Mouse (Mus musculus): Measurements from ENCODE around the gene Gm45713.
"Not testable (repeated sequence)": the region's sequence is repeated elsewhere in the genome, so short reads cannot be mapped to it uniquely, and the experiment has no call there.

The Gm45713 gene

DNA sequence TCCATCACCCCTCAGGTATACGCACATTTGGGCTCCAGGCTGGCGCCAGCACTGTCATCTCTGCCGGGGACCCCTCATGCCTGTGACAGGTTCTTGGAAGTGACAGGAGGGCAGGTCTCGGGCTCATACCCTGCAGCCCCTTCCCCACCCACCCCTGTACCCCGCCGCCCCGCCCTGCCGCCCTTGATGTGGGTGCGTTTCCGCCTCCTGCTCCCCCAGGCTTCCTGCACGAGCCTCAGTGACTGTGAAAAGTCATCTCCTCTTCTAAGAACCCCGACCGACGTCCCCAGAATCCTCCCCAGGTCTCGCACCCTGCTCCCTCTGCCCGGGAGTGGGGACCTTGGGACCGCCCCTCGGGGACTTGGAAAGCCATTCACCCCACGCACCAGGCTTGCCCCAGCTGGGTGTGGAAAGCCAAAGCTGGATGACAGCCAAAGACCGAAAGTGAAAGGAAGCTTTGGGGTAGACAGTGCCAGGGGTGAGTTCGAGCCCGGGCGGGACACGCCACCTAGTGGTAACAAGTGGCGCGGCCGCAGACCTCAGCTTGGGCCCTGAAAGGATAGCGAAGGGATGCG is at the start of gene Gm45713, which contains the start of gene Flt3l:
Gene Gm45713 (minus strand): TSS at position 239 of the 575 bp plus-strand sequence.
Gene Flt3l (minus strand): TSS at position 440 of the 575 bp plus-strand sequence.
- DNase-seq: peak; percentile 91 to 93

DNA sequence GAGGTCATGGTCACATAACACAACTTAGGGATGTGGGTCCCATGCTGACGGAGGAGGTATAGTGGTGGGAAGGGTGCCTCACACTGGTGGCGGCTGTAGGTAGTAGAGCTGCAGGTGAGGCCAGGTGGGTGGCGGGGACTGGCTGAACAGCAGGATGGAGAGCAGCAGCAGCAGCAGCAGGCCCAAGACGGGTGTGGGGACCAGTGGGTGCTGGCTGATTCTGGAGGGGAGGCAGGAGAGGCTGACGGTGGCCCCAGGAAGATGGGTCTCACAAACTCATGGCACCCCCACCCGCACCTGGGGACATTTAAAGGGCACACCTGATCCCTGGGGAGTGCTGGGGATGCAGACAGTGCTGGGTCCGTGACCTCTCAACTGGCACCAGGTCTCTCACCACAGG is 47.6 kb upstream of the Gm45713 start:
- no peak for DNase-seq

DNA sequence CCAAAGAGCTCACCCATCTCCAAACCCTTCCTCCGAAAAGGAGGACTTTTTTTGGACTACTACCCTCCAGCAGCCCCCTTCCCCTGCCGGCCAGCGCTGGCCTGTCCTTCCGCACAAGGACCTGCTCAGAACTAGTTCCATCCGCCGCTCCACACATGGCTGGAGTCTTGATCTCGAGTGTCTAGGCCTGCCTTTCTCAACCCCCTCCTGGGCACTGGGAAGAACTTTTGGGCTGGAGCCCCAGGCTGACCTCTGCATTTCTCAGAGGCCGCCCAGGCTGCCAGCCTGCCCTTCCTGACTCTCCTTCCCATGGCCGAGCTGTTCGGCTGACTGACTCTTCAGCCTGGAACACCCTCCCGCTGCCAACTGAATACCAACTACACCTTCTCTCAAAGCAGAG is 46.6 kb upstream of the Gm45713 start:
- DNase-seq: peak; percentile 22 to 39

DNA sequence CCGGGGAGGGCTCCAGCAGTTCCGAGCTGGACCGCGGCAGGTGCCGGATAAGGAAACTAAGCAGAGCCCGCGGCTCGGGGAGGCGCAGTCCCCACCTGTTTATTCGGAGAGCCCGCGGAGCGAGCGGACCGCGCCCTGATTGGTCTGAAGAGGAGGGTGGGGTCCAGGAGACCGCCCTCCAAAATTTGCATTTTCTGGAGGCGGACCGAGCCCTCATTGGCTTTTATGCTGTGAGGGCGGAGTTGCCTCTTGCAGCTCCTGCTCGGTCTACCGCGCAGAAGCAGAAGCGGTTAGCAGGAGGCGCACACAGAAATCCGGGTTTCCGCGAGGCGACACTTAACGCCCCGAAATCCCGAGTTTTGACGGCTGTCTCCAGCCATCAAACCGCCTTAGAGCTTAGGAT is 46.2 kb upstream of the Gm45713 start:
- peak; percentile 92 to 93 for DNase-seq

DNA sequence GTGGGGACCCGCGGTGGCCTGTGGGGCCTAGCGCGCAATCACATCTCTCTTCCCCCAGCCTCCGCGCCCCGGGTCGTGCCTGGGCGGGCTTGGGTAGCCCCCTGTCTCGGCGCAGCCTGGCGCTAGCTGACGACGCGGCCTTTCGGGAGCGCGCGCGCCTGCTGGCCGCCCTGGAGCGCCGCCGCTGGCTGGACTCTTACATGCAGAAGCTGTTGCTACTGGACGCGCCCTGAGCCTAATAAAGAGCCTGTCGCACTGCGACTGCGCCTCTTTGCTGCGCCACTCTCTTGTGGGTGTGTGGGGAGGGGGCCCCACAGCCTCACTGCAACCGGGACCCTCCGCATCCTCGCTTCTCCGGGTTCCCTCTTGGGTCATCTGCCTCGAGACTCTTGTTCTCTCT is 45.5 kb upstream of the Gm45713 start:
- no peak for DNase-seq

DNA sequence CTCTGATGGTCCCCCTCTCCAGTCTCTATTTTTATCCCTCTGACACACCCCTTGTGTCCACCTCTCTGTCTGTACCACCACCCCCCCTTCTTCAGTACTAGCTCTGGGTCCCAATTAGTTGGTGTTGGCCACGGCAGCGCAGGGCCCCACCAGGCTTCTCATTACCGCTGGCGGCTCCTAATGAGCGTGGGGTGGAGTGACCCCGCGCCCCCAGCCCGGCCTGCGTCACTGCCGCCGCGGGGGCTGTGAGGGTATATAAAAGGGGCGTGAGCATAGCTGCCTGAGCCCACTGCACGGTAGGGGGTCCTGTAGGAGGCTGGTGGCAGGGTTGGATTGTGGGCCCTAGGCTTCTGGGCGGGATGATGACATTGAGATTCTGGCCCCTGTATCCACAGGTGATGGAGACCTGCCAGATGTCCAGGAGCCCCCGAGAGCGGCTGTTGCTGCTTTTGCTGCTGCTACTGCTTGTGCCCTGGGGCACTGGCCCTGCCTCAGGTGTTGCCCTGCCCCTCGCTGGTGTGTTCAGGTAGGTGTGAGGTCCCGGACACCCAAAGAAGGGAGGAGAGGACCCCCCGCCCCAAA is 45.0 kb upstream of the Gm45713 start, which contains the start of gene Pth2:
Gene Pth2 (plus strand): TSS at position 100 of the 582 bp plus-strand sequence.
- no peak for DNase-seq

DNA sequence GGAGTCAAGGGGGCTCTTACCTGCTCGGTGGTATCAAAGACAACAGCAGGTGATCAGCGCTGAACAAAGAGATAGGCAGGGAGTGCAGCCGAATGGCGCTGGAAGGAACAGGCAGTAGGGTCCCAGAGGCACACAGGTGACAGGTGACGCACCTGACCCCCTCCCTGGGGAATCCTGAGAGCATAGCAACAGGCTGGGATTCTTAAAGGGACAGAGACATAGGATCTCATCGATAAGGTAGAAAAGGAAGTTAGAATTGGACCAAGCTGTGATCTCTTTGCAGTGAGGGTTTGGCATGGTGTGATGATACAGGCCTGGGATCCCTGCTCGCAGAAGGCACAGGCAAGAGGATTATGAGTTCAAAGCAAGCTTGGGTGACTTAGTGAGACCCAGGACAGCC is 43.4 kb upstream of the Gm45713 start, which contains the start of gene Gfy:
Gene Gfy (minus strand): TSS at position 101 of the 400 bp plus-strand sequence.
- no peak for DNase-seq

DNA sequence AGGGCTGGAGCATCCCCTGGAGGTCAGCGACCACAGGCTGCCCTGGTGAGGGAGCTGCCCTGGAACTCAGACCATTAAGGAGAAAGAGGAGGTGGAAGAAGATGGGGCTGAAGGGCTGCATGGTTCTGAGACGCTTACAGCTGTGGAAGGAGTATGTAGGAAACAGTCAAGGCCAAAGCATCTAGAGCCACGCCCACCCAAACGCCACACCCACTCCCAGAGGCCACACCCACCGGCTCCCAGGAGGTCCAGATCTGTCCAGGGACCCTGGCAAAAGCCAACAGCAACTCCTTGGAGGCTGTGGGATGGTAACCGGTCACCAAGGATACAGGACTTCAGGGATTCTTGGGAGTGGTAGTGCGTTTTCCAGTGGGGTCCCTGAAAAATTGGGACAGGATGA is 42.5 kb upstream of the Gm45713 start:
- no peak for DNase-seq

DNA sequence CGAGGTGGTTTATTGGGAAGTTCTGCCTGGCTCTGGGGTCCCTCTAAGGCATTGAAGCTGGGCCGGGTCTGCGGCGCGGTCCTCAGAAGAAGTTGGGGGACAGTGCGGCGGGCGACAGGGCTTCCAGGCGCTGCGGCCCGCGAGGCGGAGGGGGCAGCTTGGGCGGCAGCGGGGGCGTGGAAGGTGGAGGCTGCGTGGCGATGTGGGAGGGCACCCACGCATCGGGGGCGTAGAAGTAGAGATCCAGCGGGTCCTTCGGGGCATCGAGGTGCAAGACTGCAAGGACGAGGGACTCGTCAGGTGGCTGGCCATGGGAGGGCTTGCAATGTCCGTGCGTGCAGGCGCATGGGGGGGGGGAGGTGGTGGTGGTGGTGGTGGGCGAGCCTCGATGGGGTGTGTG is 40.3 kb upstream of the Gm45713 start:
- DNase-seq: no peak

DNA sequence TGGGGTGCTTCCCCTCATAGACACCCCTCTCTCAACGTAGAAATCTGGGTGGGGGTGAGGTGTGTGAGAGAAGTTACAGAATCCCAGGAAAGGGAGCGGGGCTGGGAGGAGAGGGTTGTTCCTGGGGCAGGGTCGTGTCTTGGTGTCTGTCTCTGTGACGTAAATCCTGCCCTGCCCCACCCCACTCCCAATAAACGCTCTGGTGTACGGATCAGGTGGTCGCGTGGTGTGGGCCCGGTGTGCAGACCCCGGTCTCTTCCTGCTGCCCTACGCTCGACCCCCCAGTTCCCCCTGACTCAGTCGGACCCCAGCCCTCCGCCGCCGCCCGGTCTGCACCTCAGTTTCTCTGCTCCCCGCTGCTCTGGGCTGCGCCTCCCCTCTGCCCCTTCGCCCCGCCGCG is 39.9 kb upstream of the Gm45713 start:
- DNase-seq: no peak

DNA sequence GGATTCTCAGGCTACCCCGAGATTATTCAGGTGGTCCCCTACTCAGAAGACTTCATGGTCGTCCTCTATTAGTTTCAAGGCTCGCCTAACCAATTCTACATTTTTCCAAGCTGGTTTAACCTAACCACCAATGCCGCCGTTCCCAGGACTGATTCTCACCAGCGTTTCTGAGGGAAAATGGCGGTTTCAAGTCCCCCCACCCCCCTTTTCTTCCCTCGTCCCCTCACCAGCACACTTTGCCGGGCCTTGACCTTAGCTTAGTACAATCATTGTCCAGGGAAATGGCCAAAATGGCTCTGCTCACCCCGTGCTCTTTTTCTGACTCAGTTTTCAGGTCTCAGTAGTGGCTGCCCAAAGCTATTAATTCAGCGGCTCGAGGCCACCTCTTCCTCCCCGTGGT is 39.4 kb upstream of the Gm45713 start:
- DNase-seq: no peak

DNA sequence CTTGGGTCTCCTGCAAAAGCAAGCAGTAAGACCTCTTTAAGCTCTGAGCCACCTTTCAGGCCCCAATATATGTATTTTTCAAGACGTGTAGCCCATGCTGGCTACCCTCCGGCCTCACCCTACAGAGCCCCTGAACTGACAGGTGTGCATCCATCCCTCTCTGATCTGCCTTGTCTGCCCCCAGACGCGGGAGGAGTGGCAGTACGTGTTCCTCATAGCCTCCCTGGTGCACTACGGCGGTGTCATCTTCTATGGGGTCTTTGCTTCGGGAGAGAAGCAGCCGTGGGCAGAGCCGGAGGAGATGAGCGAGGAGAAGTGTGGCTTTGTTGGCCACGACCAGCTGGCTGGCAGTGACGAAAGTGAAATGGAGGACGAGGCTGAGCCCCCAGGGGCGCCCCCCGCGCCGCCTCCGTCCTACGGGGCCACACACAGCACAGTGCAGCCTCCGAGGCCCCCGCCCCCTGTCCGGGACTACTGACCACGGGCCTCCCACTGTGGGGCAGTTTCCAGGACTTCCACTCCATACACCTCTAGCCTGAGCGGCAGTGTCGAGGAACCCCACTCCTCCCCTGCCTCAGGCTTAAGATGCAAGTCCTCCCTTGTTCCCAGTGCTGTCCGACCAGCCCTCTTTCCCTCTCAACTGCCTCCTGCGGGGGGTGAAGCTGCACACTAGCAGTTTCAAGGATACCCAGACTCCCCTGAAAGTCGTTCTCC is 38.7 kb upstream of the Gm45713 start:
- no peak for DNase-seq

DNA sequence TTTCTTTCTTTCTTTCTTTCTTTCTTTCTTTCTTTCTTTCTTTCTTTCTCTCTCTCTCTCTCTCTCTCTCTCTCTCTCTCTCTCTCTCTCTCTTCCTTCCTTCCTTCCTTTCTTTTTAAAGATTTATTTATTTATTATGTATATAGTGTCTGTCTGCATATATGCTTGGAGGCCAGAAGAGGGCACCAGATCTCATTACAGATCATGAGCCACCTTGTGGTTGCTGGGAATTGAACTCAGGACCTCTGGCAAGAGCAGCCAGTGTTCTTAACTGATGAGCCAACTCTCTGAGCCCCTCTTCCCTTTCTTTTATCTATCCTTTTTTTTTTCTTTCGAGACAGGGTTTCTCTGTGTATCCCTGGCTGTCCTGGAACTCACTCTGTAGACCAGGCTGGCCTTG is 37.7 kb upstream of the Gm45713 start:
- not testable (repeated sequence) for DNase-seq

DNA sequence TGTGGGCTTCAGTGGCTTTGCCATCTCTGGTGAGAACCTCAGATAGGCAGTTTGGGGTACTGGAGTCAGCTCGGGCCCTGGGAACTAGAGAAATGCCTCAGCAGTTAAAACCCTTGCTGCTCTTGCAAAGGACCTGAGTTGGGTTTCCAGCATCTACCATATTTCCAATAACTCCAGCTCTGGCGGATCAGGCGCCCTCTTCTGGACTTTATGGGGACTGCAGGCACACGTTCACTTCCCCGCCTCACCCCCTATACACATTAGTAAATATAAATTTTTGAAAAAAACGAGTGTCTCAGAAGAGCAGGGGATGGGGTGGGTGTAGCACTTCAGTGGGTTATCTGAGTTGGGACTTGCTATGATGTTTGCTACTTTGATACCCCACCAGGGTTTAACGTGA is 36.9 kb upstream of the Gm45713 start:
- no peak for DNase-seq

DNA sequence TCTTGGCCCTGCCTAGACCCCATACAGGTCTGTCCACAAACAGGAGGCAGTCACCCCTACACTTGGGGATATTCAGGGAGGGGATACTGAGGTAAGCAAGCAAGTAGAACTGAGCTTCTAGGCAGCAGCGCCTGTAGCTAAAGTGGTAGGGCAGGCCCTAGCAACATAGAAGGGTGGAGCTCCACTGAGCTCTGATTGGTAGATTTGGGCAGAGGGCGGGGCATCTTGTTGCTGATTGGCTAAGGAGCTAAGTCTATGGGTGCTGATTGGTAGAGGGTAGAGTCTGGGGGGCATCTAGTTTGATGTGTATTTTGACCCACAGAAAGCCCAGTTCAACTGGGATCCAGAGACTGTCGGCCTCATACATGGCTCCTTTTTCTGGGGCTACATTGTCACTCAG is 33.5 kb upstream of the Gm45713 start:
- DNase-seq: no peak

DNA sequence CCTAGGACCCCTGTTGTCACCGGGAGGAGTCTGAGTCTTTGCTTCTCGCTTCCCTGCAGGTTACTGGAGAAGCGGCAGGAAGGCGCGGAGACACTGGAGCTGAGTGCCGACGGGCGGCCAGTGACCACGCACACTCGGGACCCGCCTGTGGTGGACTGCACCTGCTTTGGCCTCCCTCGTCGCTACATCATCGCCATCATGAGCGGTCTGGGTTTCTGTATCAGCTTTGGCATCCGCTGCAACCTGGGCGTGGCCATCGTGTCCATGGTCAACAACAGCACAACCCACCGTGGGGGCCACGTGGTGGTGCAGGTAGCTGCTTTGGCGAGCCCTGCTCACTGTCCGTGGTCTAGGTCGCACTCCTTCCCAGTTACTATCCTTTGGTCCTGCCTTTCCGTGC is 32.6 kb upstream of the Gm45713 start:
- no peak for DNase-seq

DNA sequence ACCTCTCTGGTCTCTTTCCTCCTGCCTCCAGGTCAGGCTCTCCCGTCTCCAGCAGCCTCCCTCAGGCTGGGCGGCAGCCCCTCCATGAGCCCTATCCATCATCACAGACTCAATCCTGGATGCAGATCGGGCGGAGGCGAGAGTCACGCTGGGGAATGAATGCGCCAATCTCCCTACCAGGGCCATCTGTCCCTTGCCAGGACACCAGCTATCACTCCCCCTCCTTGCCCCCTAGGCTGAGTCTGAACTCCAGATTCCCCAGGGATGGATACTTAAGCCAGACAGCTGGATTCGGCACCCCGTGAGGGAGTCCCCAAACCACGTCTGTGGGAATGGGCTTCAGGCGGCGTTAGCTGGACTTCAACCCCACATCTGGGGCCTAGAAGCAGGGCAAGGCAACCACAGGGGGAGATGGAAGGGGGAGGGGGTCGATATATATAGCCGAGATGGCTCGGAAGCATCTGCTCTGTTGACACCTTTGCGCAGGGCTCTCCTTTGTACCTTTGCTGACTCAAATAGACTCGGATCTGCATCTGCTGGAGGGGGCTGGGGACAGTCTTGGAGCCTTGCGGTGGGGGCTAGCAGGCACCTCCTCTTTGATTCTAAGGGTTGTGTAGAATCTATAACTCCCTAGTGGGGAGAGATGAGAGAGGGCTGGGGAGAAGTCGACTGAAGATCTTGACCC is 31.9 kb upstream of the Gm45713 start:
- no peak for DNase-seq

DNA sequence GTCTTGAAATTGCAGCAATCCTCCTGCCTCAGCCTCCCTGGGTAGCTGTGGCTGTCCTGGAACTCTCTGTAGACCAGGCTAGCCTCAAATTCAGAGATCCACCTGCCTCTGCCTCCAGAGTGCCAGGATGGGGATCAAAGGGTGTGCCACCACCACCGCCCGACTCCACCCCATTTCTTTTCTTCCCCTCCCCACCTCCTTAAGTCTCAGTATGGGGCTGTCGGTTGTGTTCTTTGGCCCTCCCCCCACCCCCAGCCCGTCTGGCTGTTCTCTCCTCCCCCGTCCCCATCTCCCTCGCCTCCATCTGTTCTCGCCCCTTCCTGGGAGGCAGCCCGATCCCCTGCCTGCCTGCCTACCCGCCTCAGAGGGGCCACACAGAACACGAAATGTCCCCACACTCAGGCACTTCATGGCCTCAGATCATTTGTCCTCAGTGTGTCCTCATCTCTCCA is 30.9 kb upstream of the Gm45713 start:
- no peak for DNase-seq

DNA sequence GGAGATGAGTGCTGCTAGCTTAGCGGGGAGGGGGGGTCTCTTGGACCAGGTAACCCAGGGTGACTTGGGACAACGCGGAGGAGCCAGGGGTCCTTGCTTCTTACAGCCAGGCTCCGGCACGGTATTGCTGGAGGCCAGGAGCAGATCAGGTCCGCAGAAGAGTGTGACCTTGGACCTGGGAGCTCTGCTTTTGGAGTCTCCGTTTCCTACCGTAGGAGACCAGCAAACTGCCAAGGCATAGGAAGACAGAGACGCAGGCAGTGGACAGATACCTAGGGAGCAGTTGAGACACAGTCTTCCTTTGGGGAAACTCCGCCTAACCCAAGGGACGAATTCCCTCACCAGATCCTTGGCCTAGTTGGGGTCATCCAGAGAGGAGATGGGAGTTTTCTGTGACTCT is 29.7 kb upstream of the Gm45713 start:
- no peak for DNase-seq

DNA sequence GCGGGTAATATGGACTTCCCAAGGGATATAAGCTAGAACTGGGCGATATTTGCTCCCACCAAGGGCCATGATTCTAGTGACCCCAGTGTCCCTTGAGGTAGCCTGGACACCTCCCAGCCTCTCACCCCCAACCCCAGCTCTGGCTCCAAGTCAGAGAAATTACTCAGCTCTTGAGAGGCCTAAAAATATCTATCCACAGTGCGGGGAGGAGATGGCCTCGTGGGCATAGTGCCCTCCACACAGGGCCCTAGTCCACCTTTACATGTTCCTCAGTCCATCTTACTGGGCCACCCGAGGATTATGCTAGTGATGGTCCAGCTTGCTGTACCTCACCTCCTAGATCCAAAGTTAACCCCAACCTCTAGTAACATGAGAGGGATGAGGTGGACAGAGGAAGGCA is 28.8 kb upstream of the Gm45713 start:
- DNase-seq: no peak

DNA sequence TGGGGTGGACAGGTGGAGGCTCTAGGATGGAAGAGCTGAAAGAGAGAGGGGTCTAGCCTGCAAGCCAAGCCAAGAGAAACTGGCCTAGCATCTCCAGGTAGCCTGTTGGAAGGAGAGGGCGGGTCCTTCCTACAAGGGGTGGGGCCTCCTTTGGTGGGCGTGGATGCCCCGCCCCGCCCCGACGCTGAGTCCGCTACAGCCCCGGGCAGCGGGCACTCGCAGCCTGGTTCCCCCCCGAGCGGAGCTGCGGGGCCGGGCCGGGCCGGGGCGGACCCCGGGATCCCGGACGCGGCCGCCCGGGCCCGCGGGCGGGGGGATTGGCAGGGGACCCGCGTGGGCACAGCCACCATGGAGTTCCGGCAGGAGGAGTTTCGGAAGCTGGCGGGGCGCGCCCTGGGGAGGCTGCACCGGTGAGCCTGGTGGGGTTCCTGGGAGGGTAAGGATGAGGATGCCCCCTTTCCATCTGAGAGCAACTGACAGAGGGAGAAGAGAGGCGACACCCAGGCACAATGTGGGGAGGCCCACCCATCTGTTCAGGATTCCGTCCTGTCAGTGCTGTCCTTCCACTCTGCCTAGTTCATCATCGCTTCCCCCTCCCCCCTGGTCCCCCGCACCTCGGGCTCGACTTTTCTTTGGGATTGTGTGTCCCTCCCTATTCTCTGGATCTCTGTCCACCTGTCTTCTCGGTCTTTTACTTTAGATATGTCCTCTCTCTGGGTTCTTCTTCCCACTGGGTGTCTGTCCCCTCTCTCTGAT is 27.9 kb upstream of the Gm45713 start, which contains the start of gene Slc17a7:
Gene Slc17a7 (plus strand): TSS at position 215 of the 756 bp plus-strand sequence.
- peak in 1 of 2 experiments; percentile 34 for DNase-seq

DNA sequence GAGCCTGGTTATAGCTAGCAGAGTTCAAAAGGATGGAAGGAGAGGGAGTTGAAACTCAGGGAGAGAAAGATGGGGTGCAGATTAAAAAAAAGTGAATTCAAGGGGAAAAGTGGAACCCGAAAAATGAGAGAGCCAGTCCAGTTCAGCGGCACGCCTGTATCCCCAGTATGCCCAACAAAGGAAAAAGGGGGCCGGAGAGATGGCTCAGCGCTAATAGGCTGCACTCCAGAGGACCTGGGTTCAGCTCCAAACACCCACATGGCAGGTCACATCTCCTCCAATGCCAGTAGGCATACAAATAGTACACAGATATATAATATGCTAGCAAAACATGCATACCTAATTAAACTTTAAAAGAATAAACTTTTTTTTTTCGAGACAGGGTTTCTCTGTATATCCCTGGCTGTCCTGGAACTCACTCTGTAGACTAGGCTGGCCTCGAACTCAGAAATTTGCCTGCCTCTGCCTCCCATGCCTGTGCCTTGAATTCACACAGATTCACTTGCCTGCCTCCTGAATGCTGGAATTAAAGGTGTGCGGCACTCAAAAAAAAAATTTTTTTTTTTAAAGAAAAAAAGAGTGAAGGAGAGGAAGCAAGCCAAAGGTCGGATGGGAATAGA is 27.1 kb upstream of the Gm45713 start:
- no peak for DNase-seq

Measured in kidney, adult 8-10 months (tissue).